8 mouse cellular contexts compared by ENCODE assay signal in the genomic region with DNA sequence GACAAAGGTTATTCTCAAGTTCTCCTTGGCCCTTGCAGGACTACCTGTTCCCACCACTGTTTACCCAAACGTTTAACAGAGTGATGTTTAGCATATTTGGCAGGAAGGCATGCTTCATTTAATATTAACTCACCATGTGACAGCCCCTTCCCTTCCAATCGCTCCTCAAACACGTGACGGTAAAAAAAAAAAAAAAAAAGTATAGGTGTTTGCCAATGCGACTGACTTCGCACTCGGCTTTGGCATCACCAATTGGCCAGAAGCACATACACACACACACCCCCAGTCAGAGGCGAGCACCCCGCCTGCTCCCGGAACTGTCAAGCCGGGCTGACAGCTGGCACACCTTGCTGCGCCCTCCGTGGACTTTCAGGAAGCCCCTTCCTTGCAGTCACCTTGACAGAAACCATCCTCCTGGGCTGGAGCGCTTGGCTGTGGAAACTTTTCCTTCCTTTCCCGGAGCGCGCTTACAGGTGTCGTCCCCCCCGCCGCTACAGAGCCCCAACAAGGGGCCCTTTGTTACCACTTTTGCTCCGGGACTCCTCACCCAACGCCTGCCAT. TPM values are rescaled to one million over a fixed set of nuclear protein-coding genes. Genes with fewer than 3 reads are reported as not detected.
DNase-seq lines count a peak whose midpoint lies in the region; ATAC-seq lines count a peak whose summit lies in the region.

No protein-coding gene starts in this region.

- H3K9me3 ChIP-seq in intestine, embryonic 16.5 days (ENCODE audit: control insufficient read depth, low read length) = no peaks in the 10 kb centered on the region
- no peaks in the 10 kb centered on the region for H3K9me3 ChIP-seq in neural tube, embryonic 12.5 days

- H3K4me1 ChIP-seq in intestine, embryonic 16.5 days (ENCODE audit: control insufficient read depth, insufficient read depth, low read length) = peaks cover 11% of the 10 kb centered on the region
- H3K4me1 ChIP-seq in neural tube, embryonic 12.5 days = peaks cover 4% of the 10 kb centered on the region; the same call in 1 of the 2 replicates

- peak; percentile 8 for DNase-seq in cerebellum, adult 11-12 months
- no peak for DNase-seq in cerebellum, adult 9-10 months
- DNase-seq in adrenal gland, adult 2 months = peak; percentile 75
- DNase-seq in forelimb bud, embryonic 11.5 days (ENCODE audit: low read depth, low spot score) = peak; percentile 40
- peak; percentile 73 to 85 for DNase-seq in lung, adult 18-20 months
- peak; percentile 41 to 47 for DNase-seq in urinary bladder, postnatal 36 days (ENCODE audit: low spot score in 2 of 2)

- peak; percentile 54 for ATAC-seq in intestine, embryonic 16.5 days
- ATAC-seq in neural tube, embryonic 12.5 days (ENCODE audit: low FRiP score, low read depth) = 0 out of 2 replicates have a peak, but pooled peaks have one; percentile 2

- H3K4me3 ChIP-seq in intestine, embryonic 16.5 days (ENCODE audit: low read length) = peak overlapping the region; percentile 80
- peak overlapping the region; percentile 70 for H3K4me3 ChIP-seq in neural tube, embryonic 12.5 days

- peak overlapping the region; percentile 93 for H3K9ac ChIP-seq in intestine, embryonic 16.5 days (ENCODE audit: low read depth, low read length)
- peak overlapping the region; percentile 70 for H3K9ac ChIP-seq in neural tube, embryonic 12.5 days

- under 1% methylated on average over 22 of the region's 22 CpGs for WGBS in intestine, embryonic 16.5 days
- under 1% methylated on average over 22 of the region's 22 CpGs for WGBS in neural tube, embryonic 12.5 days

- peak overlapping the region; percentile 100 for H3K27ac ChIP-seq in intestine, embryonic 16.5 days (ENCODE audit: low read length)
- H3K27ac ChIP-seq in neural tube, embryonic 12.5 days = no peak overlapping the region

- H3K27me3 ChIP-seq in intestine, embryonic 16.5 days (replicated peaks; ENCODE audit: control insufficient read depth, insufficient read depth, low read length) = no peaks in the 10 kb centered on the region
- H3K27me3 ChIP-seq in neural tube, embryonic 12.5 days (replicated peaks) = peaks cover 6% of the 10 kb centered on the region; the same call in 1 of the 2 replicates

- peak overlapping the region; percentile 65 for H3K4me2 ChIP-seq in intestine, embryonic 16.5 days (ENCODE audit: low read depth, low read length)
- H3K4me2 ChIP-seq in neural tube, embryonic 12.5 days (replicated peaks) = peak overlapping the region; percentile 99

- H3K36me3 ChIP-seq in intestine, embryonic 16.5 days (ENCODE audit: control insufficient read depth, insufficient read depth, low read length) = no peaks in the 10 kb centered on the region
- H3K36me3 ChIP-seq in neural tube, embryonic 12.5 days = no peaks in the 10 kb centered on the region

RNA-seq across cellular contexts. Expression of a gene that starts 1.5 kb away (rescaled TPM):
- total RNA-seq in adrenal gland, adult 2 months (2021) = 100 to 1,000 TPM; 295 to 301 TPM
- polyA plus RNA-seq in adrenal gland, adult 2 months (2012; rRNA removed) = 48.1 and 58.3 TPM in 2 replicates
- polyA plus RNA-seq in intestine, embryonic 16.5 days (2015; fragmentation: Nextera tagmentation; extraction: Ambion mirVana) = 20.2 and 23.6 TPM in 2 replicates
- polyA plus RNA-seq in neural tube, embryonic 12.5 days (2016; fragmentation: Nextera tagmentation; extraction: Ambion mirVana) = 2.2 and 3.0 TPM in 2 replicates
